ENCODE assay signal across 8 mouse cellular contexts in the genomic region with DNA sequence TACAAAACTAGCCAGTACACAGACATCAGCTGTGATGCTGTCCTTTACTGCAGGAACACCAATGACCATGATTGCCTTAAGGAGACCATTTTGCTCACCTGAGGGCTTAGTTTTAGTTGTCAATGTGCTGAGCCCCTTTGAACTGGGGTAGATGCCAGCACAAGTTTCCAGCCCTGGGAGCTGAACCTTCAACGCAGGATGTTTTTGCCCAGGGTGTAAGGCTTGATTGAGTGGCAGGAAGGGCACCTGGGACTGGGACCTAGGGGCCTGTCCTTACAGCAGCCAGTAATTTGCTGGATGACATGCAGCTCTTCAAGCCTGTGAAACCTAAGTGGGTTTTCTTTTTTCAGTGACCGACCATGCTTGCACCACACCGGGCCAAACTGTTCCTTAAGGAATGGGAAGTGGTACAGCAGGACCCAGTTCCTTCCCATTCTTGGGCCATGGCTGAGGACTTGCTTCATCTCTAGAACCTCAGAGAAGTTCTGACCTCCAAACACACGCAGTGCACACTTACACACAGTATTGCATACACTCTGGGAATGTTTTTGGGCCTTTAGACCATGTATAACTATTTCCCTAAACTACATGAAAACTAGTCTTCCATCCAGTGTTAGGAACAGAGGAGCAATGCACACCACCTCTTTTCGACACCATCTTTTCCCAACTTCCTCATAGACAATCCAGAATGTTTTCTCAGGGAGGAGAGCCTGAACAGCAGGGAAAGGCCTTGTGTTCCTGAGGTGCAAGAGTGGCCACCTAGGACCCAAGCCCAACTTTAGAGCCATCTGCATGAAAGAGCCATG. TPM values are rescaled to one million over a fixed set of nuclear protein-coding genes. Genes with fewer than 3 reads are reported as not detected.
A peak's percentile ranks its signal among the peaks of the same experiment; 100 is the strongest.
DNase-seq lines count a peak whose midpoint lies in the region; ATAC-seq lines count a peak whose summit lies in the region.

No protein-coding gene starts in this region.

- H3K4me2 ChIP-seq in intestine, embryonic 14.5 days (ENCODE audit: low read length) = peak overlapping the region; percentile 99
- H3K4me2 ChIP-seq in lung, embryonic 16.5 days (ENCODE audit: low read depth, low read length) = no peak overlapping the region
- H3K4me2 ChIP-seq in stomach, embryonic 15.5 days = 0 out of 2 replicates have a peak overlapping the region, but pooled peaks have one; percentile 56

- peaks cover 20% of the 10 kb centered on the region for H3K4me1 ChIP-seq in intestine, embryonic 14.5 days (replicated peaks; ENCODE audit: control insufficient read depth, insufficient read depth, low read length)
- peaks cover 15% of the 10 kb centered on the region for H3K4me1 ChIP-seq in lung, embryonic 16.5 days (replicated peaks; ENCODE audit: control insufficient read depth, insufficient read depth, low read length)
- peaks cover 29% of the 10 kb centered on the region for H3K4me1 ChIP-seq in stomach, embryonic 15.5 days

- H3K27me3 ChIP-seq in intestine, embryonic 14.5 days (replicated peaks; ENCODE audit: control insufficient read depth, insufficient read depth, low read length) = no peaks in the 10 kb centered on the region
- H3K27me3 ChIP-seq in lung, embryonic 16.5 days (ENCODE audit: control insufficient read depth, insufficient read depth, low read depth, low read length) = no peaks in the 10 kb centered on the region
- H3K27me3 ChIP-seq in stomach, embryonic 15.5 days (replicated peaks) = no peaks in the 10 kb centered on the region

- H3K27ac ChIP-seq in intestine, embryonic 14.5 days (ENCODE audit: low read depth) = peak overlapping the region; percentile 12
- H3K27ac ChIP-seq in lung, embryonic 16.5 days (ENCODE audit: low read length) = peak overlapping the region; percentile 2
- H3K27ac ChIP-seq in stomach, embryonic 15.5 days = peak overlapping the region; percentile 69

- 36% methylated on average over 5 of the region's 5 CpGs for WGBS in intestine, embryonic 14.5 days
- 26% methylated on average over 5 of the region's 5 CpGs for WGBS in lung, embryonic 16.5 days
- WGBS in stomach, embryonic 15.5 days = 27% methylated on average over 5 of the region's 5 CpGs

- 0 out of 2 replicates have a peak, but pooled peaks have one; percentile 6 for ATAC-seq in erythroid progenitor cell, adult 5-6 weeks (replicated peaks; ENCODE audit: low FRiP score, poor library complexity, severe bottlenecking)
- ATAC-seq in intestine, embryonic 14.5 days (replicated peaks; ENCODE audit: low FRiP score, low TSS enrichment, low read depth) = peak; percentile 16; the same call in 1 of the 2 replicates
- 0 out of 2 replicates have a peak, but pooled peaks have one; percentile 18 for ATAC-seq in lung, embryonic 16.5 days (ENCODE audit: low read depth)
- ATAC-seq in stomach, embryonic 15.5 days (ENCODE audit: insufficient read depth, low FRiP score, low read depth) = no peak

- H3K9ac ChIP-seq in intestine, embryonic 14.5 days (ENCODE audit: low read length) = peak overlapping the region; percentile 30; the same call in 1 of the 2 replicates
- H3K9ac ChIP-seq in lung, embryonic 16.5 days (ENCODE audit: low read length) = no peak overlapping the region
- no peak overlapping the region for H3K9ac ChIP-seq in stomach, embryonic 15.5 days

- peak overlapping the region; percentile 8; the same call in 1 of the 2 replicates for H3K4me3 ChIP-seq in intestine, embryonic 14.5 days (ENCODE audit: low read depth, low read length)
- H3K4me3 ChIP-seq in lung, embryonic 16.5 days (ENCODE audit: low read length) = no peak overlapping the region
- peak overlapping the region; percentile 44; the same call in 1 of the 2 replicates for H3K4me3 ChIP-seq in stomach, embryonic 15.5 days (replicated peaks)

- peak; percentile 22 for DNase-seq in cerebellum, adult 8-10 months
- DNase-seq in cerebellum, adult 11 months = no peak
- DNase-seq in R1 (ENCODE audit: low read depth, low spot score) = peak; percentile 76
- DNase-seq in intestine, embryonic 14.5 days (ENCODE audit: low spot score) = peak; percentile 81
- DNase-seq in spleen, postnatal 36 days (ENCODE audit: low spot score in 2 of 2) = no peak

- peaks cover 45% of the 10 kb centered on the region for H3K36me3 ChIP-seq in intestine, embryonic 14.5 days (ENCODE audit: control insufficient read depth, insufficient read depth, low read length)
- H3K36me3 ChIP-seq in lung, embryonic 16.5 days (ENCODE audit: control insufficient read depth, insufficient read depth, low read length) = peaks cover 32% of the 10 kb centered on the region
- peaks cover 18% of the 10 kb centered on the region; the same call in 1 of the 2 replicates for H3K36me3 ChIP-seq in stomach, embryonic 15.5 days

- no peaks in the 10 kb centered on the region for H3K9me3 ChIP-seq in intestine, embryonic 14.5 days (ENCODE audit: control insufficient read depth, low read length)
- H3K9me3 ChIP-seq in lung, embryonic 16.5 days (ENCODE audit: control insufficient read depth, low read length) = no peaks in the 10 kb centered on the region
- no peaks in the 10 kb centered on the region for H3K9me3 ChIP-seq in stomach, embryonic 15.5 days

RNA-seq across cellular contexts. Expression of a gene that starts 23.8 kb away (rescaled TPM):
- total RNA-seq in erythroid progenitor cell, adult 5-6 weeks (2015; ENCODE audit: low replicate concordance) = 18.4 and 24.1 TPM in 2 replicates
- 17.2 and 17.3 TPM in 2 replicates for total RNA-seq in erythroid progenitor cell, adult 5-6 weeks (2017; ENCODE audit: low replicate concordance)
- polyA plus RNA-seq in intestine, embryonic 14.5 days (2014; fragmentation: Nextera tagmentation; extraction: Ambion mirVana) = 68.8 and 69.2 TPM in 2 replicates
- 76.3 and 83.2 TPM in 2 replicates for polyA plus RNA-seq in lung, embryonic 16.5 days (2015; fragmentation: Nextera tagmentation; extraction: Ambion mirVana)
- 63.6 and 68.9 TPM in 2 replicates for polyA plus RNA-seq in stomach, embryonic 15.5 days (2015; fragmentation: Nextera tagmentation; extraction: Ambion mirVana)

RNA-seq across cellular contexts. Expression of a gene that starts 54.3 kb away (rescaled TPM):
- 2.5 and 10.1 TPM in 2 replicates for total RNA-seq in erythroid progenitor cell, adult 5-6 weeks (2015; ENCODE audit: low replicate concordance)
- total RNA-seq in erythroid progenitor cell, adult 5-6 weeks (2017; ENCODE audit: low replicate concordance) = 1.6 TPM in 1 of 2 replicates, not detected in the other
- polyA plus RNA-seq in intestine, embryonic 14.5 days (2014; fragmentation: Nextera tagmentation; extraction: Ambion mirVana) = 30.1 and 36.0 TPM in 2 replicates
- polyA plus RNA-seq in lung, embryonic 16.5 days (2015; fragmentation: Nextera tagmentation; extraction: Ambion mirVana) = 52.3 and 61.9 TPM in 2 replicates
- polyA plus RNA-seq in stomach, embryonic 15.5 days (2015; fragmentation: Nextera tagmentation; extraction: Ambion mirVana) = 27.1 and 30.6 TPM in 2 replicates

Comparison
In these comparisons a context has a peak if more than half of its experiments do, and no peak if none do; other contexts are left out.
1. DNase-seq: peak in cerebellum, adult 8-10 months (single experiment), R1 (single experiment) and intestine, embryonic 14.5 days (single experiment); none in cerebellum, adult 11 months (single experiment) and spleen, postnatal 36 days (0 of 2).
2. H3K27ac ChIP-seq: peak in every context shown above with its lines; median percentile 69 in stomach, embryonic 15.5 days; 12 in intestine, embryonic 14.5 days; 2 in lung, embryonic 16.5 days.